Mouse (Mus musculus) spleen, postnatal 0 days (tissue): ENCODE results near the gene Spata3. TPM values are rescaled to one million over a fixed set of nuclear protein-coding genes. Genes with fewer than 3 reads are reported as not detected.

Experiments
- polyA plus RNA-seq: library from polyadenylated mRNA; unstranded; fragments of >200 nt; fragmentation: Nextera tagmentation; extraction: Ambion mirVana; gene quantifications from 2 replicates; pipeline ENCODE4 v1.2.1, GENCODE M21; 2015

Spata3 gene
- not detected in 2 replicates for polyA plus RNA-seq

GRCm38 (mm10) chr1:86016516-86016915 is at the start of gene Spata3:
Spata3 (plus strand) TSS chr1:86016816.

GRCm38 (mm10) chr1:86045848-86046805 is 29.5 kb downstream of the Spata3 start, which contains the start of gene 2810459M11Rik:
2810459M11Rik (plus strand) TSS chr1:86045863.

GRCm38 (mm10) chr1:86064271-86064991 is 47.8 kb downstream of the Spata3 start, which contains the start of gene Psmd1:
Psmd1 (plus strand) TSS chr1:86064387.

Other genes with a start within 250 kb of the Spata3 start
- gene A630001G21Rik, start 238.2 kb upstream of the Spata3 start, polyA plus RNA-seq = 9.0 and 11.9 TPM in 2 replicates
- 20.7 and 23.5 TPM in 2 replicates for gene Cab39, start 223.4 kb upstream of the Spata3 start, polyA plus RNA-seq
- 63.4 and 90.7 TPM in 2 replicates for gene Itm2c, start 122.5 kb upstream of the Spata3 start, polyA plus RNA-seq
- not detected in 2 replicates for gene 4933407L21Rik, start 88.3 kb upstream of the Spata3 start, polyA plus RNA-seq
- gene Gpr55, start 55.8 kb upstream of the Spata3 start, polyA plus RNA-seq = 0.07 and 0.08 TPM in 2 replicates
- 0.07 TPM in 1 of 2 replicates, not detected in the other for gene 2810459M11Rik, start 29.0 kb downstream of the Spata3 start, polyA plus RNA-seq
- 88.7 and 93.5 TPM in 2 replicates for gene Psmd1, start 47.6 kb downstream of the Spata3 start, polyA plus RNA-seq
- 0.27 and 0.30 TPM in 2 replicates for gene Htr2b, start 95.2 kb downstream of the Spata3 start, polyA plus RNA-seq
- gene Gm21972, start 116.8 kb downstream of the Spata3 start, polyA plus RNA-seq = not detected in 2 replicates
- gene Armc9, start 138.0 kb downstream of the Spata3 start, polyA plus RNA-seq = 14.0 and 16.5 TPM in 2 replicates